Mouse (Mus musculus): ENCODE measurements around the gene Myf6.

Gene Myf6

DNA sequence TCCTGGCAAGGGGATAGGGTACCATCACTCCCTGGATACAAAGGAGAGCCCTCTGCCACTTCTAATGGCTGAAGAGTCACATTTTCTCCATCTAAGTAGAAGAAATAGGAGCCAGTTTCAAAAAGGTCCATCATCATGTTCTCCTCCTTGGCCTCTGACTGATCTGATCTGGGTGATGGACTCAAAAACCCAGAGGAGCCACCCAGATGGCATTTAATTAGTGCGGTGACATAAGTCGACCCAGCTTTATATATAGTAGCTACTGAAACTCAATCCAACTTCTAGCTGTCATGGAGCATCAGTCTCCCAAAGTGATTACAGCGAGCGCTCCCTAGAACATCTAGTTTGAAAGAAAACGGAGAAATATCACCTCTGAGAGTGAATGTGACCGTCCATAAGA is at the start of gene Myf6:
Gene Myf6, minus strand, starts transcription at position 170 of the 400 bp plus-strand sequence.
- no peak for DNase-seq

DNA sequence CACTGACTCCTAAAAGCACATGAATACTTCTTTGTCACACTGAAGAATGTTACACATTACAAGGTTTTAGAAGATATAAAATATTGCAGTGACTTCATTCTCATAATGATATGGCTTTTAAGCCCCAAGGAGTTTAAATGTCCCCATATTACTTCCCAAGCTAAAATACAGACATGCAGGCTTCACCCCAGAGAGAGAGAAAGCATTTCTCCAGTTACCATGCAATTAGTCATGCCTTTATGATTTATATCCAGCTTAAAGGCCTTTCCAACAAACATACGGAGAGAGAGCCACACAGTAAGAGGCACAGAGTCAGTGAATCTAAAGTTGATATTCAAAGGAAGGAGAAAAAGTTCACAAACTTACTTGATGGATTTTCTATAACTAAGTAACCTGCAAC is 48.5 kb upstream of the Myf6 start:
- DNase-seq: no peak

DNA sequence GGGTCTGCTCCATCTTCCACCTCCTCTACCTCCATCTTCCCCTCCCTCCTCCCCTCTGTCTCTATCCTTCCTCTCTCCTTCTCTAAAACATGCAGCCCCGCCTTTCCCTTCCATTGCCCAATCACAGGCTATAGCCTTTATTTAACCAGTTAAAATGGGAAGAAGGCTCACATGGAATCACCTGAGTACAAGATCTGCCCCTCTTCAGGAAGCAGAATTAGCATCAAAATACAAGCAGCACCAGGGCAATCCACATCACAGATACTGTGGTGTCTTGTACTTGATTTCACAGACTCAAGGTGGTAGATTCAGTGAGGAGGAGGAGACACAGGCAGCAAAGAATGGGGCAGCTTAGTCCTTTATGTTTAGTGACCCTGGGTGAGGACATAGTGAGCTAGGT is 34.2 kb upstream of the Myf6 start:
- no peak for DNase-seq

DNA sequence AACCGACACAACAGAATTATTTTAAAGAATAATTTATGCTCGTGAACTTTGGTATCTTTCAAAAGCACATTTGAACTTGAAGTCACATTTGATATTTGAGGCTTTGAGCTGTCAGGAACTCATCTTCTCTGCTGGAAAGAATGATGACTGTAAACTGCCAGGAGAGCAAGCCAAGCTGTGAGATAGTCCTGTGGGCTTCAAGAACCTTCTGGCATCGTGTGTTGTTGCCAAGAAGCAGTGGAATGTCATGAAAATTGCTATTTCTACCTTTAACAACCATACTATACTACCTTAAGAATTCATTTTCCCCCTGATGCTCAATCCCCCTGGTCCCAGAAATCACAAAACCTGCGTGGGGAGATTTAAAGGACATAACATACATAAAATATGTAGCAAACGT is 24.7 kb upstream of the Myf6 start:
- DNase-seq: no peak

DNA sequence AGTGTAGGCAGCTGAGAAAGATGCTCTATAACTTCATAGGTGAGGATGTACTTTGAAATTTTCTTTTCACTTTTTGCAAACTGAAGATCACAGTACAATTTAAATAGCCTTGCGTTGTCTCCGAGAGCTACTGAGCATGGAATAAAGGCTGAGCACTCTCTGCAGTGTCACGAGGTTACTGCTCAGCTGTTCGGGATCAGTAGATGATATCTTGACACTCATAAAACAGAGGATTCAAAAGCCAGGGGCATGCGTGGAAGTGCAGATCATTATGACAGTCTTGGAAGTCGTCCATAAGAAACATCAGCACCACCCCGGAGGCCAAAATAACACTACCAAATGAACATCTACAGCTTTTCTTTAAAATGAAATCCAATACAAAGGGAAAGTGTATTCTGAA is 22.1 kb upstream of the Myf6 start:
- no peak for DNase-seq

DNA sequence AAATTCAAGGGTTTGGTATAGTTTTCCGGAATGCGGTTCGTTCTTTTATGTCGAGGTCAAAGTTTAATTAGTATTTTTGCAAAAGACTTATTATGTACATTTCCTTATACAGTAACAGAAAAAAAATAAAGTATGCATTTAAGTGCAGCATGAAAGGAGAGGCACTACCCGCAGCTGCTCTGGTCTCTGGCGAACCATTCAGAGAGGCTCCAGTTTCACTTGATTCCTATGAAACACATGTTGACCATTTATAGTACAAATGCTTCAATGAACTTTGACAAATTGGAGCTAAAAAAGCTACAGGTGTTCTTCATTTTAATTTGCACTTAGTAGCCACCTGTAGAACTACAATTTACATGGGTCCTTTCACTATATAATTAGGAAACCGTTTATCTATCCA is 20.2 kb upstream of the Myf6 start:
- no peak for DNase-seq

DNA sequence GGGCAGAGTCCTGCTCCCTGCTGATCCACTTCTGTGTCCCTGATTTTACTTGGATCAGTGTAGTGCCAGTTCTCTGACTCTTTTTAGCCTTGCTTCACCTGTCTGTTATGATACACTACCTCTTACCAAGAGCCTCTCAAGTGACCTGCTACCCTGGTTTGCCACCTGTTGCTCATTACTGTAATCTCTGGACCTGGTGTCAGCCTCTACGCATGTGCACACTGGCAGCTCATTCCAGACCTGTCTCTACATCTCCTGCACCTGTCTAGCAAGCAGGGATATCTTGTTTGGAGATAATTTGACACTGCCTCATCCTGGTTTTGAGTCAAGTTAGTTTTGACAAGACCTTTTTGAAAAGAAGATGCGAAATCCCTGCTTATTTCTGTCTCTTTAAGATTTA is 11.9 kb upstream of the Myf6 start:
- no peak for DNase-seq

DNA sequence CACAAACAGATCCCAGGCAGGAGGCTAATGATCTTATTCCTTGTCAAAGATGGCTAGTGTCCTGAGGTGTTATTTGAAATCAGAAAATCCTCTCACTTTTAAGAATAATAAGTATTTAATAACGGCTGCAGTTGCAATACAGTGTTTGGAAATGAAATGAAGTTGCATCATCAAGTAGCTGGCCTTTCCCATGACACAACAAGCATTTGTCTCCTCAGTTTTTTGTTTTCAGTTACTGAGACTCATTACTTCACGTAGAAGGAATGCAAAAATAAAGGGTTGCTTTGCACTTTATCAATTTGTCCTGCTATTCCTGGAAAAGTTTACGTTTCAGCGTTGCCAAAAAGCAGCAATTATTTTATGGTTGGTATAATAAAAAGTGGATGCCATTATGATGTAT is 8.9 kb upstream of the Myf6 start:
- DNase-seq: no peak

DNA sequence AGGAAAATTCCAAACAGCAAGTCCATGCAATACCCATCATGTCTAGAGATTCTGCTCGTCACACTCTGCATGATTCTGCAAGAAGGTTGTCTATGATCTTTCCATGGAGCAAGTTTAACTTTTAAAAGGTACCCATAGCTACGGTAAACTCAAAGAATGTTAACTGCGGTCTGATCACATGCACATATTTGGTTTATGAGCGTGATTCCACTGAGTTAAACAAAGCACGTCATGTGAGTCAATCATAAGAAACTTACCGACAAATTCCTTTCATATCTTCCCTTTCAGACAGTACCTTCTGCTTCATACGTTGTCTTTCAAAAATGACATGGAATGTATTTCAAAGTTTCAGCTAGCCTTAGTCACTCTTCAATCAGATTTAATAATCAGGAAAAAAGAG is 7.7 kb upstream of the Myf6 start:
- no peak for DNase-seq

DNA sequence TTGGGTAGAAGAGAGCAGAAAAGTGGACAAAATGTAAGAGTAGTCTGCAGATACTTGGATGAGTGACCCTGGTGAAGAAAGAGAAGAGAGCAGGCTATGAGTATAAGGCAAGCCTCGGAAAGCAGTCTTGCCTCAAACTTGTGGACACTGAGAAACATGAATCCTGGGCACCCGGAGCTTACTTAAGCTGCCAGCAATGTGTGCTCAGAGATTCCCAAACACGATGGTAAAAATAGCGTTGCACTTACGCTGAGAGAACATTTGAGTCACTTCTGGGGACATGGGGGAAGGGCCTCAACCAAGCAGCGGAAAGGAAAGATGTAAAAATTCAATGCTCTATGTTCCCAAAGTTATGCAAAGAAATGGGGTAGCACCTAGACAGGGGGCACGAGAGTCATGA is 5.1 kb upstream of the Myf6 start:
- DNase-seq: no peak

DNA sequence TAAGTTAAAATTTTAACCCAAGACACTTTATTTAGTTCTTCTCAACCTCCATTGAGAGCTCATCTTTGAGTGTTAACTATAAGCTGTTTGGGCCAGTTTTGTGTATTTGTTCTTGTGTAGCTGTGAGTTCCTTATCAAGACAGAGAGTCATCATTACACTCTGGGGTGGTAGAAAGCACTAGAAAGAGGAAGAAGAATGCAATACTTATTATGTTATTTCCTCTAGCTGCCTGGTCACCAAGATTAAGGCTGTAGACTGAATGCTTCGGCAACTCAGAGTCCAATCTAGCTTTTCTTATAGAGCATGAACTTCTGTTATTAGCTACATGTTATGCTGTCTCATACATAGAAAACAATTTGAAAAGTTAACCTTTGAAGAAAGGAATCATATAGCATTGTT is 1.9 kb upstream of the Myf6 start:
- DNase-seq: no peak

DNA sequence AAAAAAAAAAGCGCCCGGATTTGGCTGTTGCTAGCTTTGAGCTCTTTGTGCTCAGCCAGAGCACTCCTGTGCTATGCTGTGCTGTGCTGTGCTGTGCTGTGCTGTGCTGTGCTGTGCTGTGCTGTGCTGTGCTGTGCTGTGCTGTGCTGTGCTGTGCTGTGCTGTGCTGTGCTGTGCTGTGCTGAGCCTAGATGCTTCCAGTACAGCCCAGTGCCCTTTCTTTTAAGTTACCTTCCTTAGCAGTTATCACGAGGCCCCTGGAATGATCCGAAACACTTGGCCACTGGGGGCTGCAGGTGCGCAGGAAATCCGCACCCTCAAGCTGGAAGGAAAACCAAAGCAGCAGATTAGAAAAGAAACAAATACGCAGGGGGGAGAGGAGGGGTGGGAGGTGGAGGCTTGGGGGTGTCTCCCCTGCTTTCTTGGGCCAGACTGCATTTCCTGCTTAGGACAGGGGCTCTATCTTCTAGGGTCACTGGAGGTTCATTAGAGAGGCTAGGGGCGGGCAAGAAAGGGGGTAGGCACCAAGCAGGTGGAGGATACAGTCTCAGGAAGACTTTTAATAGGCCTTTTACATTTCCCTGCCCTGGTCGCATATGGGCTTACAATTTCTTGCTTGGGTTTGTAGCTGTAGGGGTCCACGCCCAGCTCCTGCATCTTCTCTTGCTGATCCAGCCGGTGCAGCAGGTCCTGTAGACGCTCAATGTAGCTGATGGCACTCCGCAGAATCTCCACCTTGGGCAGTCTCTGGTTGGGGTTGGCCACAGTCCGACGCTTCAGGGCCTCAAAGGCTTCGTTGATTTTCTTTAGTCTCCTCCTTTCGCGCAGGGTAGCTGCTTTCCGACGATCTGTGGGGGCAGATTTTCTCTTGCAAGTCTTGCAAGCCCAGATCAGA is 710 bp downstream of the Myf6 start:
- no peak for DNase-seq

DNA sequence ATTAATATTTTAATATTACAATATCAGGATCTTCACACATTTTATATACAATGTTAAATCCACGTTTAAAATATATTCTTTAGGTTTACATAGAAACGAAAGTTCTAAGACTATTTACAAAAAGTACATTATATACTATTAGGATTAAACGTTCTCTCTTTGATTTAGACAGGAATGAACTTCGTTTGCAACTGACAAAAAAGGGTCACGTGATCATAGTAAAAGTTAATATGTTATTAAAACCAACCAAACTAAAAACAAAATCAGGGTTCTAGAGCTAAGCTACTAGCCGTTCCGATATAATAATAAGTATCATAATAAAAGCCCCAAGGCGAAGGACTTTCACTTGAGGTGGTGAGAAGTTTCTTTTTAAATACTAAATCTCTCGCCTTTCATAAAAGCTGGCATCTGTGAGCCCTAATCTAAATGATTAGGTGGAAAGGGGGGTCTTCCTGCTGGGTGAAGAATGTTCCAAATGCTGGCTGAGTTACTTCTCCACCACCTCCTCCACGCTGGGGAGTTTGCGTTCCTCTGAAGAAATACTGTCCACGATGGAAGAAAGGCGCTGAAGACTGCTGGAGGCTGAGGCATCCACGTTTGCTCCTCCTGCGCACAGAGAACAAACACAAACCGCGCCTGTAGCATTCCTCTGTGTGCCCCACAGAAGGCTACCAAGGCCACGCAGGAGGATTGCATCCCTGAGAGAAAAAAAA is 1.5 kb downstream of the Myf6 start:
- DNase-seq: no peak

DNA sequence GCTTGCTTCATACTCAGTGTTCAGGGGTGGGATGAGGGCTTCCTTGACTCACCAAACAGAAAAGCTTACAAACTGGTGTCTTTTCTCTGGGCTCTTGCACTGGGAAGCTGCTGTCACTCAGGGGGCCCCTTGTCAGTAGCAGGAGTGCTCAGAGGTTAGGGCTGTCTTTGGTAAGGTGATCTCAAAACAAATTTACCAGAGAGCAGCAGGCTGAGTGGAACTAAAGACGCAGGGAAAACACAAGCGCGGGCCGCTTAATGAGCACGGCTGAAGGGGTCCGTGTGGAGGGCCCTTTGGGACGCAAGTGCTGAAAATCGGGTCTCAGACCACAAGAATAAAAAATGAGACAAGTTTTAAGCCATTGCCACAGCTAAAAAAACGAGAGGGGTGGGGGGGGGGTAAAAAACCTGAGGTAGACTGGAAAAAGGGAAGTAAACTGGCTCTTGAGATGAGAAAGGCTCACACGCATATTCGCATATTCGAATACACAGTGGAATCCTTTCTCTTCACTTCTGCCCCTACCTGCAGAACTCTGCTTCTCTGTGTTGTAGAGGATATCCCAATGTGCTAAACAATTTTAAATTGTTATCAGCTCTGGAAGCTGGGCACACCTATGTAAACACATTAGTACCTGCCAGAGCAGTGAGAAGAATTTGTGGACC is 5.8 kb downstream of the Myf6 start:
- DNase-seq: no peak

DNA sequence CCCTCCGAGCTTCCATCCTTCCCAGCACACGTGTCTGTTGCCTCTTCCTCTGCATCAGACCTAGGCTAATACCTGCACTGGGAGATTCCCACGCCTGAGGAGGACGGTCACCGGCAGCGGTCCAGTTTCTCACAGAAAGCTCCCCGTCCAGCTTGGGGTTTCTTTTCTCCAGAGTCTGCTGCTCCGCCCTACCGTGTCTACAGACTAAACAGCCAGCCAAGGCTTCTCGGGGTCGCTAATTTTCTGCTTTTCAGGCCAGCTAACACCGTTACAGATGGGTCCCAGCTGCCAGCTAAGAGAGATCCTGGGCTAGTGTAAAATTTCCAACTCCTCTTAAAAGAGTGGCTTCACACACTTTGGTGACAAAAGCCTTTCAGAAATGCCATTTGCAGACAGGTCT is 7.8 kb downstream of the Myf6 start:
- no peak for DNase-seq

DNA sequence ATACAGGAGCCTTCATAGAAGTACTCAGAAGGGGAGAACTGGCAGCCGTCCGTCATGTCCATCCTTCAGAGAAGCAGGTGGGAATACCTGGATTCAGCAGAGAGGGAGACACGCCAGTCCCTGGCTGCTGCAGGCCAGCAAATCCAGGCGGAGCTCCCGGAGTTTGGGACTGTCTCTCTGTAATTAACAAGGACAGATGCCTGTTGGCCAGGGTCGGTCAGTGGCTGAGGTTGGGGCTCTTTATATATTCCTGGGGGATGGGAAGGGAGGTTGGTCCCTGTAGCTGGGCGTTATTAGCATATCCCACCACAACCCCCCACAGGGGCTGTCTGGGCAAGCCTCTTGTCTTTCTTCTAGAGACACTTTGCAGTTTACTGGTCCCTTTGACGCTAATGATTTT is 8.7 kb downstream of the Myf6 start, which contains the start of gene Myf5:
Gene Myf5, minus strand, starts transcription at position 265 of the 400 bp plus-strand sequence.
- no peak for DNase-seq

DNA sequence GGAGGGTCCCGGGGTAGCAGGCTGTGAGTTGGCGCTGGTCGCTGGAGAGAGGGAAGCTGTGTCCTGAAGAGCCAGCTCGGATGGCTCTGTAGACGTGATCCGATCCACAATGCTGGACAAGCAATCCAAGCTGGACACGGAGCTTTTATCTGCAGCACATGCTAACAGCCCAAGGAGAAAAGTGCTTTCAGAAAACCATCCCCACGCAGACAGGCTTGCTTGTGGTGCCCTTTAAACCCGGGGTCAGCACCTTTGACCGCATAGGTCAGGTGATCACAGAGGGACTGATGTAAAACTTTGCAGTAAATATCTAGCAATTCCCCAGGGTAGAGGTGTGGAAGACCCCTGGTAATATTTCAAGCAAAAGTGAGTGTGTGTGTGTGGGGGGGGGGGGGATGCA is 10.5 kb downstream of the Myf6 start:
- DNase-seq: no peak

DNA sequence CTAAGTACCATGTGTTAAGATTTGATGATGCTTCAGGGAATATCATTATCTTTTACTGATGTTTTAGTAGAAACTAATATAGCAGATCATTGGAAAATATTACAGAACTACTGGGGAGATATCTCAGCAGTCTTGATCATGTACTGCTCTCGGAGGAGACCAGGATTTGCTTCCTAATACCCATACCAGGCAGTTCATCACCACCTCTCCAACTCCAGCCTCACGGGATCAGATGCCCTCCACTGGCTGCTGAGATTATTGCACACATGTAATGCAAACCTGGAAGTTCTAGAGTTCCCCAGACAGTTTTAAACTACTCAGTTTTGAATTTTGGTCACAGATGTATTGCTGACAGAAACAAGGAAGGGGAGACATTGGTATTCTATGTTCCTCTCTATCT is 21.0 kb downstream of the Myf6 start:
- no peak for DNase-seq

DNA sequence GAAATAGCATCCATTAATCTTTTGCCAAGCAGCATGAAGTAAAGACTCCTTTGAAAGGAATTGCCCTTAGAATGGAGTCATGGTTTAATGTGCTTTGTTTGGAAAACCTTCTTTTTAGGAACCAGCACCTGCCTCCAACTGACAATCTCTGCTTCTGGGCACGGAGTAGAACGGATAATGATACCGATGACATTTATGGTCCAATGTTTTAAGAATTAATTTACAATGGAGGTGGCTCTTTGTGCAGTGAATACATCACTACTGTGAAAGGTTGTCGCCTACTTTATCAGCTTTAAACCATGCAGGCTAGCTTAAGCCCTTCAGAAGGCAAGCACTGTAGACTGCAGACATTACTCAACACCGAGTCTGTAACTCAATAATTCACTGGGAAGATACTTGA is 22.8 kb downstream of the Myf6 start:
- DNase-seq: no peak

DNA sequence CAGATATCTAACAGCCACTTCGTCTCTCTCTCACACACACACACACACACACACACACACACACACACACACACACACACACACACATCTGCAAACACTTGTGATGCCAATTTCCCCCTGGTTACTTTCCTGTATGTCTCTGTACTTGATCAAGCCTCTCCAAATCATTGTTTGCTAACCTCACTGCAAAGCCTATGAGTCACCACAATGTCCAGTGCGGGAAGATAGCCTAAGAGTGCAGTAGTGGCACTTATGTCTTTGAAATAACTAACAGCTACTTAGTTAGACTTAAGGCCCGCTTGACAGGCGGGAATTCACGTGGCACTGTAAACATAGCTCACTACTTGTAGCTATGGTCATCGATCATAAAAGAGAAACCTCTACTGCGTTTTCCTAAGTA is 26.7 kb downstream of the Myf6 start:
- no peak for DNase-seq

DNA sequence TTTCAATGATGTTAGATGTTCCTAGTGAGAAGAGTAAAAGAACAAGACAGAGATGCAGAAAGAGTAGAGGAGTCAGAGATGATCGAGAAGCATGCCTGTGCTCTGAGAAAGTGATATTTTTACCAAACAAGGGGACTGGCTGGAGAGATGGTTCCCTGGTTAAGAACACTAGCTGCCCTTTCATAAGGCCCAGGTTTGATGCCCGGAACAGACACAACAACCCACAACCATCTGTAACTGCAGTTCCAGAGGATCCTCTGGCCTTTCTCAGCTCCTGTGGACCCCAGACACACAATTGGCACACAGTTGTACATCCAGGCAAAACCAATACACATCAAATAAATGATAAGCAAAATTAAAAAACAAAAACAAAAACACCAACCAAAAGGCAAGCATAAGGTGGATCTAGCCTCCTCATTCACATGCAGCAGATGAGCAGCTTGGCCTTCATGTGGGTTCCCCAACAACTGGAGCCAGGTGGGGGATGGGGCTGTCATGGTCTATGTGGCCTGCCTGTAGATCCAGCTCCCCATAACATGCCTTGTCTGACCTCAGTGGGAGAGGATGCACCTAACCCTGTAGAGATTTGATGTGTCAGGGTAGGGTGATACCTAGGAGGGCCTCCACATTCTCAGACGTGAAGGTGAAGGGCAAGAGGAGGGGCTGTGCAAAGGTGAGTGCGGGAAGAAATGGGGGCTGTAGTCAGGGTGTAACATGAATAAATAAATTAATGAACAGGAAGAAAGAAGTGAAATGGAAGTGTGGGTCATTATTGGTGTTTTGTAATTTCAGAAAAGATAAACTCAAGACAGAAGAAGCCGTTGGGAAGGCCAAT is 44.8 kb downstream of the Myf6 start:
- no peak for DNase-seq

All from cerebellum, adult 11-12 months (tissue).